Mouse (Mus musculus) spleen, postnatal 36 days (tissue): ENCODE measurements around the gene Mdm2.
"Not testable (repeated sequence)": the region's sequence is repeated elsewhere in the genome, so short reads cannot be mapped to it uniquely, and the experiment has no call there.

ENCODE experiments used
- DNase-seq, 2 experiments: peaks; one replicate each; pipeline ENCODE4 v3.0.0; 2022; ENCODE audit warnings: low spot score in 2 of 2, mixed read lengths in 1 of 2

Mdm2 gene

GRCm38 (mm10) chr10:117749050-117749686, 38.6 kb upstream of the Mdm2 start:
- DNase-seq, result no peak

DNA sequence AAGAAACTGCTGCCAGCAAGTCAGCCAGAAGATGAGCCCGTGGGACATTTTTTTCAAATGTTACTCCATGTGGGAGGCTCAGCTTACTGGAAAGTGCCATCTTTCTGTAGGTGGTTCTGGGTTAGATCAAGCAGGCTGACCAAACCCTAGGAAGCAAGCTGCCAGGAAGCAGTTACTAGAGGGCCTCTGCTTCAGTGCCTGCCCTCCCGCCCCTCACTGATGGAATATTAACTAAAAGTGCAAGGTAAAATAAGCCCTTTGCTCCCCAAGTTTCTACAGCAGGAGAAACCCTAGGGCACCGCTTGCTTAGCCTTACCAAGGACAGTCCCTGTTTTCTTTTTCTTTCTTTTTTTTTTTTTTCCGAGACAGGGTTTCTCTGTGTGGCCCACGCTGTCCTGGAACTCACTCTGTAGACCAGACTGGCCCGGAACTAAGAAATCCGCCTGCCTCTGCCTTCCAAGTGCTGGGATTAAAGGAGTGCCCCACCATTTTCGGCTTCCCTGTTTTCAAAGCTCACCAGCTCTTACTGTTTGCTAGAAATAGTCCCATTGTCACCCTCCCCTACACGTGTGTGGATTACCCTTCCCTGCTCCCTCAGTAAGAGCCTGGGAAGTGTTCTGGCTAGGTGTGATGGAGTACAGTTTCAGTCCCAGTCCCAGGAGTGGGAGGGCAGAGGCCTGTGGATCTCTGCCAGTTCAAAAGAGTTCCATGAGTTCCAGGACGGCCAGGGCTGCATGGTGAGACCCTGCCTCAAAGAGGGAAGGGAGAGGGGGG, 37.9 kb upstream of the Mdm2 start:
- no peak for DNase-seq

GRCm38 (mm10) chr10:117747711-117748110, 37.2 kb upstream of the Mdm2 start:
- DNase-seq, result peak; percentile 18 to 26

DNA sequence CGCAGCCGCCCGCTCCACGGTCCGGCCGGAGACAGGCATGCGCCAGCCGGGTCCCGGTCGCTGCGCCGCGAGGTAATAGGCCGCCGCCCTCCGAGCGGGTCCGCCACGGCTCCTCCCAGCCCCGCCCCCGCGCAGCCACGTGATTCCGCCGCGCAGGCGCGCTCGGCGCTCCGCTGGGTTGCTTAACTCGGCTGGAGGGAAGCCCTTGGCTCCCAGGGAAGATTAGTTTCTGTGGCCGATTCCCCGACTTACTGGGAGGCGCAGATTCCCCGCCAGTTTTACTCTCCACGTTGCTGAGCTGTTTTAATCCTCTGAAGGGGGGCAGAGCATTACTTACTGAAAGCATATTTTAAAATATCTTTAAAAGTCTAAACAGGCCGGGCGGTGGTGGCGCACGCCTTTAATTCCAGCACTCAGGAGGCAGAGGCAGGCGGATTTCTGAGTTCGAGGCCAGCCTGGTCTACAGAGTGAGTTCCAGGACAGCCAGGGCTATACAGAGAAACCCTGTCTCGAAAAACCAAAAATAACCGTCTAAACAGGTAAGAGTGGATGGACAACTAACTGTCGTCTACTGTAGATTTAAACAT, 35.8 kb upstream of the Mdm2 start, which contains the start of gene Slc35e3:
Slc35e3 (minus strand) TSS at position 69 of the 587 bp plus-strand sequence.
- peak; percentile 94 to 96 for DNase-seq

DNA sequence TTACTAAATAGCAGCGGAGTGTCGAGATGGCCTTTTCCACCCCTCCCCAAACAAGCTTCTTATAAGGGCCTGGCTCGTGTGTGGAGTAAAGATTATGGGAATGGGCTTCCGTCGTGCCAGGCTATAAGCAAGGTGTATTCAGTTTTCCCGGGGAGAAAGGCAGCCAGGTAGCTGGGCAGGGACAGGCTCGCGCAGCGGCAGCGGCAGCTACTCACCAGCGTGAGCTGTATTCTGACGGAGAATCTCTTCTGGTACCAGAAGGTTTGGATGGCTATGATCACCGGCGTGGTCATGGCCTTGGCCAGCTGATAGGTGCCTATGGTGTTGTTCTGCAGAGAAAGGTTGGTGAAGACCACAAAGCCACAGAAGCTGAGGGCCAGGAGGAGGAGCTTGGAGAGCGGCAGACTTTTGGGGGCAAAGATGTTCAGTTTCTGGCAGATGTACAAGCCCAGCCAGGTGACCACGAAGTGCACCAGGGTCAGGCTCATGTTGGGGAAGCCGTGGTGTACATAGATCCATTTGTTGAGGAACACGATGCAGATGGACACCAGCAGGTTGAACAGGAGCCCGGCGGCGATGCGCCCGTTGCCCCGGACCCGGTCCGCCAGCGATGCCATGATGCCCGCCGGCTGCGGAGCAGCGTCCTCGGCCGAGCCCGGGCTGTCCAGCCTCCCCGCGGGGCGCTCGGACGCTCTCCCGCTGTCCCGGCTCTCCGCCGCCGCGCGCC, 35.2 kb upstream of the Mdm2 start:
- DNase-seq, result not testable (repeated sequence)

DNA sequence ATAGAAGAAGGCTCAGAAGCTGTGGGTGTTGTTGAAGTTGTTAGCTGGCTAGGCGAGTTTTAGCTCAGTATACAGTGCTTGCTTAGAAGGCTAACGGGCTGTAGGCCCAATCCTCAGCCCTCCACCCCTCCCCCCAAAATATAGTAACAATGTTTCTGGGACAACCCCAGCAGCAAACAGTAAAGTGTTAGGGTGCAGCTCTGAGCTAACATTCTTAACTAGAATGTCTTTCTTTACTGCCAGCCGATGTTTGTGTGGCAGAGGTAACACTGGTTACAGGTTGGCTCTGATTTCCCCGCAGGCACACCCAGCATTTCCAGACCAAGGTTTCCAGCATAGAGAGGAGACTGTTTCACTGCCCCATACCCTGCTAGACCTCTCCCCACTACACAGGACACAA, 33.4 kb upstream of the Mdm2 start:
- no peak for DNase-seq

DNA sequence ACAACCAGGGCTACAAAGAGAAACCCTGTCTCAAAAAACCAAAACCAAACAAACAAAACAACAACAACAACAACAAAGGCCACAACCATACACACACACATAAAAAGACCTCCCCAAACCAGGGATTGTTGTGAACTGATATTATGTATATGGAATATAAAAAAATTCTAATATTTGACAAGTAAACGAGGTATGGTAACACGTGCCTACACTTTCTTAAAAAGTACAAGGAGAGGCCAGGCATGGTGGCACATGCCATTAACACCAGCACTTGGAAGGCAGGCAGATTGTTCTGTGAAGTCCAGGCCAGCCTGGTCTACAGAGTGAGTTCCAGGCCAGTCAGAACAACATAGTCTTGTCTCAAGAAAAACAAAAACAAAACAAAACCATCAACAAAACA, 32.6 kb upstream of the Mdm2 start:
- no peak for DNase-seq

GRCm38 (mm10) chr10:117742618-117743017, 32.1 kb upstream of the Mdm2 start:
- DNase-seq, result no peak

- DNase-seq, result no peak
Measured at GRCm38 (mm10) chr10:117741698-117742475, 31.3 kb upstream of the Mdm2 start.

DNA sequence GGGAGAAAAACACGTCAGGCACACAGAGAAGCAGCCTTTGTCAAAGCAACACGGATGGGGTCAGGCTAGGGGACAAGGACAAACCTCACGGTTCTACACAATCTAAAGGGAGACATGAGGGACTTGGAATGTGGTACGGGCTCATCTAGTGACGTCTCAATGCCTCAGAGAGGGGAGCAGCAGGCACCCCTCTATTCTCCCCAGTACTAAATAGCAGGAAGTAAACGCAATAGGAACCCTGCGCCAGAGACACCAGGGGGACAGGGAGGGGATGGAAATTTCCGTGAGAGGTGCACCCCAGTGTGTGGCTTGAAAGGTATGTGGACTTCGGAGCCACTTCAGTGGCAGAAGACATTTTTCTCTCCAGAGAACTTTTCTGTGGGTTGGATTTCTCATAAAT, 30.4 kb upstream of the Mdm2 start:
- no peak for DNase-seq

GRCm38 (mm10) chr10:117740171-117740570, 29.6 kb upstream of the Mdm2 start:
- DNase-seq, result no peak

DNA sequence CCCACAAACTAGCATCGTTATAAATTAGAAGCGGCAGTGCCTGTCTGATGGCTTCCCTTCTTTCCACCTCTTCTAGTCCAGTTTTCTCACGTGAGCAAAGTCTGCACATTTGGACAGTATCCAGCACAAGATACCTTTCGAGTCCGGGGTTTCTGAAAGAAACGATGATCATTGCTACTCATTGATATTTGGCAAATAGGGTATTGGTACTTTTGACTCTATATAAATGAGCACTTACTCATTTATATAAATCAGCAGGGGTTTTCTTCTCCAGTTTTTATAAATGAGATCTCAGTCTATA, 29.0 kb upstream of the Mdm2 start:
- DNase-seq, result no peak

DNA sequence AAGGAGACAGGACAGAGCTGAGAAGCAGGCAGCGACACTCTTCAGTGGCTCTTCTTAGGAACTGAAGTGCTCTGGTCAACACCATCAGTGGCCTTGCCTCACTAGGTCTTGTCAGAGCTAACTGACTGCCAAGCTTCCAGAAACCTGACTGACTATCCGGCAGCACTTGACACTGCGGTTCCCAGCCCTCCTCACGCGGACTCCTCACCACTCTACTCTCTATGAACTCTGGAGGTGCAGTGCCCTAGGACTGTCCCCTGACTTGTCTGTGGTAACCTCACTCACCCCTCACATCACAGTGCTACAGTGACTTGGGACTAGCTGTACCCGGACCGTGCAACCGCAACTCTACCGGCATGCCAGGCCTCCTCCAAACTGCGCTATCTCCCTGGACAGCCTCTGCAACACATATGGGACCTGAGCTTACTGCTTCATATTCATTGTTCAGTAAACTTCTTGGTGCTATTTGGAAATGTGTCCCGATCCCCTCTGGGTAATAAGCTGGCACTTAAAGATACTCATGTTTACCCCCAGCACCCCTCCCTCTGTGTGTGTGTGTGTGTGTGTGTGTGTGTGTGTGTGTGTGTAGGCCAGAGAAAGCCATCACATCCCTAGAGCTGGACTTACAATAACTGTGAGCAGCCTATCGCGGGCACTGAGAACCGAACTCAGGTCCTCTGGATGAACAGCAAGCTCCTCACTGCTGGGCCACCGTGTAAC, 28.5 kb upstream of the Mdm2 start:
- no peak for DNase-seq

DNA sequence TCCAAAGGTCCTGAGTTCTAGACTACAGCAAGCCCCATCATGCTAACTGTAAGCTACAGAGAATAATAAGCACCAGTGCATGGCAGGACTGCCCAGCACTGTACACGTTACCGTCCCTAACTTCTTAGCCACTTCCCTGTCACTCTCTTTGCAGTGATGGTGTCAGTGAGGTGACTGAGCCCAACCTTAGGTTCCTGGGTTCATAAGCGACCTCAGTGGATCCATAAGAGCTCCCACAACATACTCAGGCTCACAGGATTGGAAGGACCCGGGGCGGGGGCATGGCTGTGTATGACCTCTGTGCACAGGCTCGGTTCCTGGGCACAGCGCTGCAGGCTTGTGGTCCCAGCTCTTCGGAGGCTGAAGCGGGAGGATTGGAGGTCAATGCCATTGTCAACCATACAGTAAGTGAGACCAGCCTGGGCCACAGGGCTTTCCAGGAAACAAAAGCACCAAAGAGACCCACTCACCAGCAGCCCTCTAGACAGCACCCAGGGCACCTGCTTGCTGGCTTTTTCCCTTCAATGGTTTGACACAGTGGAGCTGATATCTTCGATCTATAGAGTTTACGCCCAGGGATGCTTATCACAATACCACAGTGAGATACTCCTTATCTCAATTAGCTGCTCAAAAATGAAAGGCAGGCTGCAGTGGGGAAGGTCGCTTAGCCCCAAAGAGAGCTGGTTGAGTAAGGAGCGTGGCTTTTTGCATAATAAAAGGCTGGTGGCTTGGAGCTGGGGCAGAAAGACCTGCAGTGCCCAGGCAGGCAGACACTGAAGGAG, 27.8 kb upstream of the Mdm2 start:
- DNase-seq, result no peak

DNA sequence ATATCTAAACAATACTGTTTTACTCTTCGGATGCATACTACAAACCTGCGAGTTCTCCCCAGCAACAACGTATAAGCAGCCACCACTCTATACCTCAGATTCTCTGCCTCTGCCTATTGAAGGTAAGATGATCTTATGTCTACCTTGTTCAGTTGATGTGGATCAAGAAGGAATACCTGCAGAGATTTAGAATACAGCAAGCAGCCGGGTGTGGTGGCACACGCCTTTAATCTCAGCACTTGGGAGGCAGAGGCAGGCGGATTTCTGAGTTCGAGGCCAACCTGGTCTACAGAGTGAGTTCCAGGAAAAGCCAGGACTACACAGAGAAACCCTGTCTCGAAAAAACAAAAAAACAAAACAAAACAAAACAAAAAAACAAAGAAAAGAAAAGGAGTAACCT, 26.9 kb upstream of the Mdm2 start:
- not testable (repeated sequence) for DNase-seq

GRCm38 (mm10) chr10:117737075-117737474, 26.5 kb upstream of the Mdm2 start:
- no peak for DNase-seq

DNA sequence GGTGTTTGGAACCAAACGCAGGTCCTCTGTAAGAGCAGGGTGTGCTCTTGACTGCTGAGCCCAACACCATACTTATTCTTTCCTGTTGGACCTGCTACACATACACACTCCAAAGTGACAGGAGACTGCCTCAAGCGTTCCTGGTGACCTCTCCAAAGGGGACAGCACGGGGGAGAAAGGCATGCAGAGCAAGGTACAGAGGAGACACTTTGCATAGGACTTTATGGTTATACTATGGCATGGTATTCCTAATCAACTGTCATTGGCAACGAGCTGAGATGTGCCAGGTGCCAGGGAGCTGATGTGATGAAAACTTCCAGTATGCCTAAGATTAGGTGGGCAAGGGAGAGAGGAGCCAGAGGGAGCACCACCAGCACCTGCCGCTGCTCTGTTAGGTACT, 26.0 kb upstream of the Mdm2 start:
- DNase-seq, result no peak

- DNase-seq, result not testable (repeated sequence)
Measured at GRCm38 (mm10) chr10:117735396-117735795, 24.8 kb upstream of the Mdm2 start.

DNA sequence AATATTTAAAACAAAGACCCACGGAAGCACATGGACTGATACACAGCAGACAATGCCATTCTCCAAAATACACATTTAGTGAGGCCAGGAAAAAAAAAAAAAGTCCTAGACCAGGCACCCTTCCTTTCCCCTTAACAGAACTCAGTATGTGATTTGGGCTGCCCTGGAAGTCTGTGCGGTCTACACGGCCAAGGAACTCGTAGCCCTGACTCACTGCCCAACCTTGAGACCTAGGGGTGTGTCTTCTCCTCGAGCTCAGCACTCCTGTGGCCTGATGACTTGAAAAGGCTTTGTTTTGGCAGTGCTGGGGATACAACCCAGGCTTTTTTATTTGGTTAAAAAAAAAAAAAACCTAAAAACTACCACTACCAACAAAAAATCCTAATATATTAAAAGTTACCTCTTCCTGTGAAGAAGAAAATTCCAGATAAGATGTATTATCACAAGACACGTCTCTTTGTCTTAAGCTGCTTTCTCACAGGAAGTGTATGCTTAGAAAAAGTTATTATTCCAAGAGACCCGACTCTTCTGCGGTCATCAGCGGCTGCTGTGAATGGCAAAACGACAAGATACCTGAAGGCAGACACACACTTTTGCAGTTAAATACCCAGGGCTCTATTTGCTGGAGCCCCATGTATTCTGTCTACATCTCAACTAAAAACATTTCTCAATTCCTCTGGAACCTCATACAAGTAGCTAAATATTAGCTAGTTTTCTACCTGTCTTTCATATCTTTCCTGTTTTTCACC, 23.7 kb upstream of the Mdm2 start:
- not testable (repeated sequence) for DNase-seq
